Mouse (Mus musculus) heart, adult 11 months (tissue): Measurements from ENCODE around the gene Sypl.

Experiments used
- DNase-seq: peaks from one replicate; pipeline ENCODE4 v3.0.0; 2022

Sypl gene

DNA sequence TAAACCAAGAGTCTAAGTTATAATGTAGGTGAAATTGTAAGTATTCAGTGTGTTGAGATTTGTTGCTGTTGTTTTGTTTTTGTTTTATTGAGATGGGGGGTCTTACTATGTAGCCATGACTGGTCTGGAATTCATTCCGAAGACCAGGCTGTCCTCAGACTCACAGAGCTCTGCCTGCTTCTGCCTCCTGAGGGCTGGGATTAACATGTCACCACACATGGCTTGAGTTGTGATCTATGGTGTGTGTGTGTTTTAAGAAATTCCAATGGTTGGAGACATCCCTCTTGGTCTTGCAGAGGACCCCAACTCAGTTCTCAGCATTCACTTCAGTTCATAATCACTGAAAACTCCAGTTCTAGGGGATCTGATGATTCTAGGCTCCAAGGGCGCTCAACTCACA, 53.5 kb downstream of the Sypl start:
- peak; percentile 51 for DNase-seq

DNA sequence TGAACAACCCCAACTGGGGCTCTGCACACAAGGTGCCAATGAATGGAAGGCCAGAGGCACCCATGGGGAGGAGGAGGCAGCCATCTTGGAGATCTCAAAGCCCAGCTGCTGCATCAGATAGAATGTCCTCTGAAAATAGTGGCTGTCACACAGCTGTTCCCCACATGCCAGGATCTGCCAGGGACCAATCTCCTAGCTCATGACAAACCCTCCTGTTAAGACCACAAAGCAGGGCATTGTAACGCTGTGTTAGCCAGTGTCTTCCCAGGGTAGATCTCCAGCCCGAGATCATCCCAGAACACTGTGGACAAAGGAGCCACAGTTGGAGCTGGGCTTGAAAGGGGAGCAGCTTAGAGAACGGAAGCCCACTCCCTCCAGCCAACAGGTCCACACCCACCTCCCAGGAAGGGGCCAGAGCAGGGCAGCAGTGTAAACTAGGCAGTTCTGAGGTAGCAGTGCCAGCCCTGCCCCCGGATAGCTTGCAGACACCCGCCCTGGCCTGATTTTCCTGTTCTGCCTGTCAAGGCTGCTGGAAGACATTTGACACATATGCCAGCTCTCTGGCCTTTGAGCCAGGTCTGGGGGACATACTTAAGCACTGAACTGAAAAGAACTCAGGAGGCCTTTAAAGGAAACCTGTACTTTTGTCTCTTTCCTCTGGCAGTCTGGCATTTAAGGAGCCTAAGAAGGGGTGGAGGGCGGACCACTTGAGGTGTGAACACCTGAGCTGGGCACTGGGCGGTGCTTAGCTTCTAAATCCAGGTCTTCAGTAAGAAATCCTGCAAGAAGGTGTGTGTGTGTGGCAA, 54.8 kb downstream of the Sypl start:
- peak; percentile 81 for DNase-seq

DNA sequence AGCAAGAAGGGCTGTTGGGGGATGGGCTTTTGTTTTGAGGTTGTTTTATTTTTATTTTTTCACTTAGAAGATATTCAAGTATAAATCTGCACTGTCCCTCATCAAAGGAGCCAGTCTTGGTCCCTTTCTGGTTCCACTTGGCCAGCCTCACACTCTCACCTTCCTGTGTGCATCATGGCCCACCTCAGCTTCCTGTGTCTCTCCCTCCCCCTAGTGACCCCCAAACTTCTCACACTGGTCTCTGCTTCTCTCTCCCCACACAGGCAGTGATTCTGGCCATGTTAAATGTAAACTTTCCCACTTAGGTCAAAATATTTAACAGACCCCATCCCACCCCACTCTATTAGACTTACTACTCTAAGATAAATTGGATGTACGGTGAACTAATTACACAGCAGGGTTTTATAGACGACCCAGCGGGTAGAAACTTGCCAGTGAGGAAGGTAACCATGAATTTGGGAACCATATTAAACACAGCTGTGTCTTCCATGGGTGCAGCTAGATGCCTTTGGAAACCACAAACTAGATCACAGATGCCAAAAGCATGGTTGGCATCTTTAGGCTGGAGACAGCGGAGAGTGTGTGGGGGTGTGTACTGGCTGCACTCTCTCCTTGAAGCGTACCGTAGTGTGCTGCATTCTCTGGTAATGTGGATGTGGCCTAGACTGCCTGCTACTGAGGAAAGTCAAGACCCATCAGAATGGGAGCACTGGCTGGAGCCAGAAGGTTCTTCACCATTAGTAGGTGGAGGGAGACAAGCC, 55.7 kb downstream of the Sypl start:
- DNase-seq: peak; percentile 77

DNA sequence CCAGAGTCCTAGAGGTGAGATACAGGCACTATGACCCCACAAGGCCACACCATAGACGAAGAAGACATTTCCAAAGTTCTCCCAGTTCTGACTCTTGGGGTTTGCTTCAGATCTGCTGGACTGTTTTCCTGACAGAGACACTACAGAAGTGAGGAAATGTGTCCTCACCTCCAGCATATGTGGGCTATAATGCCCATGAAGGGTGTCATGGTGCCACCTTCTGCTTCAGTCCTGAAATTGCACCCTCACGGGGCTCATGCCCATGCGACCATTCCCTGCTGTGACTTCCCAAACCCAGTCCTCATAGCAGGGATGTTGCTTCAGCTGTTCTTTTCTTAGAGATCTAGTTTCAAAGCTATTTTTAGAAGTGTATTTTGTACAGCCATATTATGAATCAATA, 56.3 kb downstream of the Sypl start:
- peak; percentile 93 for DNase-seq

DNA sequence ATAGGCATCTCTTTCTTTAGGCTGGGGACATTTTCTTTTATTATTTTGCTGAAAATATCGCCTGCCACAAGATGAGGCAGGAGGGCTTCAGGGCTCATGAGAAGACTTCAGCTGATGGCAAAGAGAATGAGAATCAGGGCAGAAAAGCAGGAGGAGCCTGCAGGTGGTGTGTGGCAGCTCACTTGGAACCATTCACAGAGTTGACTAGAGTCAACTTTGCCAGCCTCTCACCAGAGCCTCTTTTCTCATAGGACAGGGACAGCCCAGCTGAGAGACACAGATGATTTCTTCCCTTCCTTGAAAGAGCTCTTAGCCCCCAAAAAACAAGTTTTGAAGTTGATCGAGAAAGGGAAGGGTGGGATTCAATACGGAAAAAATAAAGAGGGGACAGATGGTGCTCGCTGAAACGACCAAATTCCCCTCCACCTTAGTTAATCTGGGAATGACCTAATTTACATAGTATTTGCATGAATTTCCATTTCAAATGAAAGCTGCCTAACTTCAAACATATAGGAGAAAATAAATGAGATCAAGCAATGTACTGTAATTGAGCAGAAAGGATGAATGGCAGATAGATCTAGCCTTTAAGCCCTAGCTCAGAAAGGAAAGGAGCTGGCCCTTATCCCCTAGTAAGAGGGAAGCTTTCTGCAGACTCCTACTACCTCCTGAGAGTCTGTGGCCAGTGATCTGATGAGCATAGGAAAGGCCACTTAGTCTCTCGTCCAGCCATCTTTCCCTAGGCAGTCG, 60.5 kb downstream of the Sypl start:
- no peak for DNase-seq

DNA sequence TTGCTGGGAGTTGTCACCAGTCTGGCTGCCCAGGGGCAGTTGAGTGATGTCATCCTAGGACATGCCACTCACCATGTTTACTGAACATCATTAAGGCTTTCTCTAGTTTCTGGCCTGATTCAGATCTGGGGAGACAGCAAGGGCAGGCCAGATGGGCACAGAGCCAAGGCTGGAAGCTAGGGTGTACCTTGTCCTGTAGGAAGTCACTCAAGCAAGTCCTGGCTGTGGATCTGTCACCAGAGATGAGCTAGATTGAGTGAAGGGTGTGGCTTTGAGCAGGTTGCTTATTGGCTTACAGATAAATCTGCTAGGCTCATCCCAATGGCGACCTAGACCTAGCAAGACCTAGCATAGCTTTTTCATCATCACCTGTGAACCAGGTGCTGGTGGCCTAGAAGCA, 61.4 kb downstream of the Sypl start:
- no peak for DNase-seq

DNA sequence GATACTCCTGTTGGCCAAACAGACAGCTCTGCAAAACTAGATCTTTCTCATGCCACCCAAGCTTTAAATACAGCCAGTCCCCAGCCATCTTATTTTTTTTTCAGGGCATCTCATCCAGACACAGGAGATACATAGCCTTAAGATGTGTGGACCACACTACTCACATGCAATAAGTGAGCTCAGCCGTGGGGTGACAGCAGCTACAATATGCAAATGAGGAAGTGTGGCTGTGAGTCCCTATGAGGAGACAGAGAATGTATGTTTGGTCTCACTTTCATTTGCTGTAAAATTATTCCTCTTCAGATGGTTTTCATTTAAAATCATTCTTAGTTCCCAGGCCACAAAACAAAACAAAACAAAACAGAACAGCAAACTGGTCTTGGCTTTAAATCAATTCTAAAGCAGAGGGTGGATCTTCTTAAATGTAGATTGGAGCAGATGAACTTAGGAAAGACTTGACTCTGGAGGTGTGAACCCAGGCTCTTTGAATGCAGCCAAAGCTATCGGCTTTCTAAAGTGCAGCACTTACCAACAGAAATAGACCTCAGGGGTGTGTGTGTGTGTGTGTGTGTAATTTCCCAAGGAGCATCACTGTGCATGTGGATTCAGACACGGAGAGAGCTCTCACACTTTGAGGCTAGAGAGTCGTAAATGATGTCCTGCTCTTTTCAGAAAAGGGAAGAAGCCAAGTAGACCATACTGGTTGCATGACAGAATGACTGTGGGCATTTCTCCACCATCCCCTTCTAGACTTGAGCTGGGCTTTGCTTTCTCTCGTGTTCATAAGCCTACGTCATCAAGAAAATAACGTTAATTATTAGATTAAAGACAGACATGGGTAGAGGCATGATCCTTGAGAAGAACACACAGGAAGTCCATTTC, 63.4 kb downstream of the Sypl start:
- no peak for DNase-seq

DNA sequence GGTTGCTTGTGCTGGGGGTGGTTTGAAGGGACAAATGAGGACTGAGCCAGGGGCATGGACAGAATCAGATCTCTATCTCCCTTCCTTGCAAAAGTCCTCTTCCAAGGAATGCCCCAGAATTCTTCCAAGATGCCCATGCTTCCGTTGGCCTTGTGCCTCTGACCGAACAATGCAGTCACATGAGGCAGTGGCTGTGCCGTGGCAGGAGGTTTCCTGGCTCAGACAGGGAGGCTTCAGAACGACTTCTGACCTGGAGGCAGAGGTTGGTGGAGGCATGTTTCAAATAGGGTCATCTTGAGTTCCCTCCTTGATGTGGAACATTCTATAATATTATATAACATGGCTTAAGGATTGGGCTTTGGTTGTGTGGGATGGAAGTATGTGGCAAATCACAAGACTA, 64.9 kb downstream of the Sypl start:
- no peak for DNase-seq

DNA sequence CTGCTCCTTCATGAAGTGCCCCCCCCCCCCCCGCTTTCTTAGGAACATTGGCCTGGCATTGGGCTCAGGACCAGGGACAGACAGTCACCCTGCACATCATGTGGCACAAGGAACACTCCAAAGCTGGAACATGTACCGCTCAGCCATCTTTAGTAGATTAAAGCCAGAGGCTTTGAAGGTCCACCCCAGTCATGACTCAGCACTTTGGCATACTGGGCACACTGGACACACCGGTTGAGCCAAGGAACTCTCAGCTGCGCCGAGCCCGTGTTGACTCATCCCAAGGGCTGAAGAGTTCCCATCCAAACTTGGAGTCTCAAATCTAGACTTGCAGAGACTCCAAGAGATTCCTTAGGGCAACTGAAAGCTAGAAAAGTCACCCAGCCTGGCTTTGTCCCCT, 66.3 kb downstream of the Sypl start:
- peak; percentile 97 for DNase-seq

DNA sequence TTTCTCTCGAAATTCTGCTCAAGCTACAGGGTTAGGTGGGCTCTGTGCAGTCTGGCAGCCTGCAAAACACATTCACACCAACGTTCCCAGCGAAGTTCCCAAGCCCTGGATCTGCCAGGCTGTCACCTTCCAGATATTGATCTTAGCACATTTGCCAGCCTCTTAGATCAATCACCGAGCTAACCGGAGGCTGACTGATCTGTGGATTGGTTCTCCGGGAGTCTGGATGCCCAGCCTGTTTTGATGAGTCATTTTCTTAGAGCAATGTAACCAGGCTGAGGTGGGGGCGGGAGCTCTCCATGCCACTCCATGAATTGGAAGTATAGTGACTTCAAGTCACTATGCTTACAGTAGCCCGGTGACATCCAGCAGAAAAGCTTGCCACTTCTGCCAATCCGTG, 67.4 kb downstream of the Sypl start:
- no peak for DNase-seq

DNA sequence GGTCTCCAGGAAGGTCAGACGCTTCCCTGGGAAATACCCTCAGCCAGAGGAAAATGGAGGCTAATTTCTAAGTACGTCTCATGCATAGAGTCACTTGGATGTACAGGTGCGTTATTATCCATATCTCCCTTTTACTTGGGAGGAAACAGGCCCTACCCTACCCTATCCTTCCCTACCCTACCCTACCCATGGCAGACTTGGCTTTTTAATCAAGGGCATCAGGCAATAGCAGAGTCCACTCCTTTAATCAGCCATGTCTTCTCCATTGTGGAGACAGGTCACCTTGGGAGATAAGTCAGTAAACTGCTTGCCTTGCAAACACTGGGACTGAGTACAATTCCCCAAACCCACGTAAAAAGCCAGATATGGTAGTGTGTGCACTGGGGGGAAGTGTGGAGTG, 68.1 kb downstream of the Sypl start:
- DNase-seq: no peak

DNA sequence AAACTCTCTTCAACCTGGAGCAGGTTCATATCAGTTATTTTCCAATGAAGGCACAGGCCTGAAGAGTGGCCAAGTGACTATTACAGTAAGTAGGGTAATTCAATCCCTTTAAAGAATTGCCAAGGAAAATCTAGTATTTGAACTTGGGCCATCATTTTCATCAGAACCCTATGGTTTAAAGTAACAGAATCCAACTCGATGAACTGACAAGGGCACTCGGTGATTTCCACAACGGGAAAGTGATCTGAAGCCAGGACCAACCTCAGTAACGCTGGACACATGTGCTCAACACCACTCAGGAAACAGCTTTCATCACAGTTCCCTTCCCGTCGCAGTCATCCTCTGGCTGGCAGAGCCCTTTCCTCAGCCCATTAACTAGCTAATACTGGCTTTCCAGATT, 70.8 kb downstream of the Sypl start:
- no peak for DNase-seq

DNA sequence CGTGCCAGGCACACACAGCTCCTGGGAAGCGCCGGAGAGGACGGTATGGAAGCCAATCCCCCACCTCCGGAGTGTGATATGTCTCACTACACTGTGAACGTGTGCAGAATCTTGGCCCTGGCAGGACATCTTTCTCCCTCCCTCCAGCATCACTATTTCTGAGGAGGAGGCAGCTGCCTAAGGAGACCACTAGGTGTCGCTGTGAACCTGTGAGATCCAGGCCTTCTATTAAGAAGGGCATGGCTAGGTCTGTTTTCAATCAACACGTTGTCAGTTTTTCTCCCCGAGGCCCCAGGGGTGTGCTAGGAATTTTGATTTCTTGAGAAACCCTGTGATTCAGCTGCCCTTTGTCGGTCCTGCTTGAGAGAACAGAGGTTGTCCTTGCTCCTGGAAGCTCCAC, 73.4 kb downstream of the Sypl start:
- peak; percentile 97 for DNase-seq

DNA sequence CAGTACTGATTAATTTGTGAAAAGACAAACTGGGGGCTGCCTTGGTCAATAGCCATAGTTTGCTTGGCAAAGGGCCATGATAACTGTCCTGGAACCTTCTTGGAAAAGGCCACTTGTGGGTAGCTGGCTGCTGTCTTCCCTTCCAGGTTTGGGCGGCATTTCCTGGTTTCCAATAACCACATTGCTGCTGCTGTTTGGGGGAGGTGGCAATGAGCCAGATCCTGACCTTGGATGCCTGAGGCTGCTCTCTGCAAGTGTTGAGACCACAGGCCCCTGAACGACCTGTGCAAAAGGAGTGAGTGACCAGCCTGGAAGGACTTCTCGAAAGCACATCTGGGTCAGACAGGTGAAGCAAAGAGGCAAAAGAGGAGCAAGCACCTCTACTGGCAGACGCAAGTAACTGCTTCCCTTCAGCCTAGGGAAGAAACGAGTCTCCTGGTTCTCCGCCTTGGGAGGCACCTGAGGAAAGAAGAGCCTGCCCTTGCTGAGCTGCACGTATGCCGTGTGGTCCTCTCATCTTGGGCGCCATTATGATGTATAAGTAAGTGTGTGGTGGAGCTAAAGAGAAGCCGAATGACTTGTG, 74.5 kb downstream of the Sypl start:
- DNase-seq: no peak

DNA sequence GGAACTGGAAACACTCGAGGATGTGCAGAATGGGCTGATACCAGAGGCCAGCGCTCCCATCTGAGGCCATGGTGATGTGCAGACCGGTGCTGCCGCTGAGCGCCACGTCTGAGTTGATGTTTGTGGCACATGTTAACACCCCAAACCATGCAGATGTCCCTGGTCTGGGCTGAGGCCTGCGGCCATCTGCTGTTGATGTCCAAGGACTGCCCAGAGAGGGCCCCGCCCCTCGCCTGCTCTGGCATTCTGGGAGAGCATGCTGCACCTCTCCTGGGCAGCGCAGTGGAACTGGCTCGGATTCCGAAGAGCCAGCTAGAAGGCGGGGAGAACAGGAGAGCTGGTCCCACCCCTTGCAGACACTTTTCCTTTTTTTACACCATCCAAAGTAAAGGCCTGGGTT, 75.0 kb downstream of the Sypl start:
- DNase-seq: no peak
